Mouse (Mus musculus): ENCODE results near the gene Timm9. TPM values are rescaled to one million over a fixed set of nuclear protein-coding genes. Genes with fewer than 3 reads are reported as not detected.

Timm9 gene
- 10 to 100 TPM; 71.5 to 72.2 TPM for total RNA-seq (2021)
- long read RNA-seq, transcript Timm9-207 (5 exons, 718 nt), result major isoform, 31 of 61 reads
- long read RNA-seq, transcript Timm9-201 (4 exons, 794 nt), result minor isoform, 6 of 61 reads
- long read RNA-seq, transcript Timm9-211 (1 exons, 1,098 nt), result minor isoform, 6 of 61 reads
- long read RNA-seq, partial matches to known transcripts, result 2 of 61 reads
- long read RNA-seq, other reads (novel, unspliced or antisense), result 14 of 61 reads

DNA sequence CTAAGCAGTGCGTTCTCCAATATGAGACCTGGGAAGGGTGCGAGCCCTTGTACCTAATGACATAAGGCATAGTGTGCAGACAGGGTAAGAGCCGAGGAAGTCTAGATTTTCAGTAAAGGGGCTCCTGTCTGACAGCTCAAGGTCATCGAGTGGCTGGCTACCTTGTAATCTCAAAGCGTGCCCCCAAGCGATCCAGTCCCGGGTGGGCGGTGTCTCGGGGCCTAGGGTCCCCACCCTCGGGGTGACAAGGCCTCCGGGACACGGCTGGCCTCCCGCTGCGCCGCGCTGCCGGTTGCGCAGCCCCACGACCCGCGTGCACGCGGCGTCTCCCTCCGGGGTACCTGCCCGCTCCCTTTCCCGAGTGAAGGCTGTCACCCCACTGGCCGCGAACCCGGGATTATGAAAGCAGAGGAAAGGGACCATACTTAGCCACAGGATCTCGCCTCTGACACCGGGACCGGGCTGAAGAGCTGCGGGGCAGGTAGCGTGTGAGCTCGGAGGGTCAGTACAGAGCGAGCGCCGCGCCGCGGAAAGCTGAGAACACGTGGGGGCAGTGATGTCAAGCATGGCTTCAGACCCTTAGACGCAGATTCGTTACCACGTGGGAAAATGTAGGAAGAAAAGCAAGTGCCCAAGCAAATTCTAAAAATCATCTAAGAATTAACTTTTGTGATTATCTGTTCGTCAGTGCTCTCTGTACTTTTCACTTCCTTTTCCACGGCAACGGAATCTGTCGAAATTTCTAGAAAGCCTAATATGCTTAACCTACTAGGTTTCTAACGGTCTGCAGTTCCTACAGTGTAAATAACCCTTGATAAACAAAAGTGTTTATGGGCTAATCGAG, at the start of gene Timm9, which contains the start of gene 2700049A03Rik:
Gene Timm9 (minus strand): TSS at position 555 of the 844 bp plus-strand sequence.
Gene 2700049A03Rik (plus strand): TSS at position 719 of the 844 bp plus-strand sequence.
- peak; percentile 74 to 83 for DNase-seq (ENCODE audit: low spot score in 2 of 2)

DNA sequence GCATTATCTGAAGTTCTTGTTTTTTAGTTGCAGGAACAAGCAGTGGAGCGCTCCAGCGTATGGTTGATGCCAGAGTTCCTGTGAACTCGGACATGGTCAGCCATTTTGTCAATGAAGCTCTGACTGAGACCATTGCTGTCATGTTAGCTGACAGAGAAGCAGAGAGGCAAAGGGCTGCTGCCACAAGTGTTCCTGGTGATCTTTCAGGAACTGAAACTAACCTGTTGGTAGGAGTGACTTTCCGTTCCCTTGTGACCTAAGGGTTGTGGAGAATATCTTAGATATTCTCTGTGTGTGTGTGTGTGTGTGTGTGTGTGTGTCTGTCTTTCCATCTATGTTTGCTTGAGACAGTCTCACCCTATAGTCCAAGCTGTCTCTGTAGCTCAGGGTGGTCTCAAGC, 47.9 kb upstream of the Timm9 start:
- no peak for DNase-seq (ENCODE audit: low spot score in 2 of 2)

DNA sequence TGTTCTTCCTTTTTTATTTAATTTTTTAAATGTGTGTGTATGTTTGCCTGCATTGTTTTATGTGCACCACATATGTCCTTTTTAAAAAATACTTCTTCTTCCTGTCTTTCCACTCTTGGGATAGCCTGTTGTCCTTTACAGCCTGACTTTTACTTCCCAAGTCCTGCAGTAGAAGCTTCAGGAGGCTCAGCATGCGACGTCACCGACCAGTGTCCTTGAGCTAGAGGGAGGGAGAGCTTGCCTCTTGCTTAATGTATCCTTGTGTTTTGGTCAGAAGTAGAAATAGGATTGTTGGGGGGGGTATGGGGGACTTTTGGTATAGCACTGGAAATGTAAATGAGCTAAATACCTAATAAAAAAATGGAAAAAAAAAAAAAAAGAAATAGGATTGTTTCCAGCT, 47.3 kb upstream of the Timm9 start:
- DNase-seq (ENCODE audit: low spot score in 2 of 2), result no peak

DNA sequence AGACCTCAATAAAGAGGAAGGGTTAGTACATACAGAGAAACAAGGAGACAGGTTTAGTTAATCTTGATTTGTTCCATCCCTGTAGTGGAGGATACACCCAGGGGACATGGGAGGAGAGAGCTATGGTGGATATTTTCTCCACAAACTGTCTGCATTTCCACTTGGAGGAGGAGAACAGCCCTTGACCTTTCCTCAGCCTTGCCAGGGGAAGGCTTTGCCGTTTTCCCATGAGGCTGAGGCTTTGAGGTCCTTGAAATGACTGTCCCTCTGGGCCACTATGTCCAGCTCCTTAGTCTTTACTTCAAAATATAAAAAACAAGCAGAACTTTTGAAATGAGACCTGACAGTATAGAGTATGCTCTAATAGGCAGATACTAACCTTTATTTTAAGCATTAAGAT, 33.4 kb upstream of the Timm9 start:
- no peak for DNase-seq (ENCODE audit: low spot score in 2 of 2)

DNA sequence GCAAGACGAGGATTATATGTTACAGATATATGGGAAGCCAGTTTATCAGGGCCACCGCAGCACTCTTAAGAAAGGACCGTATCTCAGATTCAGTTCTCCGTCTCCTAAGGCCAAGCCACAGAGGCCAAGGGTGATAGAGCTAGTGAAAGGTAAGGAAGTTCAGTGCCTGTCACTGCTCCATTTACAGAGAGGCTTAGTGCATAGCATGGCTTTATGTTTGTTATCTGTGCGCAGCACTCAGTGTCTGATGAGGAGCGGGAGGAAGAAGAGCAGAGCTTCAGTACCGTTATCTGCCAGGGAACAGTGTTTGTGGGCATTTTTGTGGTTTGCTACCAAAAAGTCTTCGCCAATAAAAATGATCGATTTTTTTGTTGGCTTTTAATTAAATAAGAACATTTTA, 27.9 kb upstream of the Timm9 start:
- DNase-seq (ENCODE audit: low spot score in 2 of 2), result no peak

DNA sequence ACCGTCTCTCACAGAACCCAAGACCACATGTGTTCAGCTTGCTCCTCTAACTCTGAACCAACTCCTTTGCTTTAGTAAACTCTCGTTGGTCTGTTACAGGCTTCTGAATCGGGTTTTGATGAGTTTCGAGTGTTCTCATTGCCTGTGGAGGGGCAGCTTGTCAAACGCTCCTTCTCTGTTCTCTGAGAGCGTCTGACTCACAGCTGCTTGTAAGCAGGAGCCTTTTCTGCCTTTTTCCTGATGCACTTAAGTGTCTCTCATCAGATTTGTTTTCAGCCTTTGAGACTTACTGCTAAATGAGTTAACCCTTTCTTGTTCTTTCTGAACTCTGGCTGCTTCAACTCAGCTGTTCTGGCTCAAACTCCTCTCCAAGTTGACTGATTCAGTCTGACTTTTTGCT, 21.5 kb upstream of the Timm9 start:
- no peak for DNase-seq (ENCODE audit: low spot score in 2 of 2)

DNA sequence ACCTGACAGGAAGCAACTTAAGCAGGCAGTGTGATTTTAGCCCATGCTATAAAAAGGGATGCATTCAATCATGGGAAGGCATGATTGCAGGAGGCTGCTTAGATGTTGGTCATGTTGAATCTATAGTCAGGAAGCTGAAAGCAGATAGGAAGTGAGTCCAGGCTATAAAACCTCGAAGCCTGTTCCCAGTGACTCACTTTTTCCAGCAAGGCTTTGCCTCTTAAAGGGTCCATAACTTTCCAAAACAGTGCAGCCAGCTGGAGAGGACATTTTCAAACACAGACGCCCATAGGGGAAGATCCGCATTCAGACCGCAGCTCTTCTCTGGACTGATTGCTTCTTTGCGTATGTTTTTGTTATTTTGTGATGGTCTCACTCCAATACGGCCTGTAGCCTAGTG, 18.5 kb upstream of the Timm9 start:
- no peak for DNase-seq (ENCODE audit: low spot score in 2 of 2)

DNA sequence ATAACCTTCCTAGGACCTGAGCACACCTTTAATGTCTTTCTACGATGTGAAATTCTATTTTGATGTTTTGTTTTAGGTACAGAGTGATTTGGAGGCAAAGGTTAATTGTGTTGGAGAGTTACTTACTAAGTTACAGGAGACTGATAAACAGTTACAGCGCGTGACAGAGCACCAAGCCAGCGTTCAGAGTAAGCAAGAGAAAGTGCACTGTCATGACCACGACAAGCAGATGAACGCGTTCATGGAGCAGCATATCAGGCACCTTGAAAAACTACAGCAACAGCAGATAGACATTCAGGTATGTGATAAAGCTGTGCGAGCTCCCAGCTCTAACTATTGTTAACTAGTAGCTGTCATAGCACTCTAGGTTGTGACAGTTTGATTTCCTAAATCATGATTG, 13.7 kb upstream of the Timm9 start:
- no peak for DNase-seq (ENCODE audit: low spot score in 2 of 2)

DNA sequence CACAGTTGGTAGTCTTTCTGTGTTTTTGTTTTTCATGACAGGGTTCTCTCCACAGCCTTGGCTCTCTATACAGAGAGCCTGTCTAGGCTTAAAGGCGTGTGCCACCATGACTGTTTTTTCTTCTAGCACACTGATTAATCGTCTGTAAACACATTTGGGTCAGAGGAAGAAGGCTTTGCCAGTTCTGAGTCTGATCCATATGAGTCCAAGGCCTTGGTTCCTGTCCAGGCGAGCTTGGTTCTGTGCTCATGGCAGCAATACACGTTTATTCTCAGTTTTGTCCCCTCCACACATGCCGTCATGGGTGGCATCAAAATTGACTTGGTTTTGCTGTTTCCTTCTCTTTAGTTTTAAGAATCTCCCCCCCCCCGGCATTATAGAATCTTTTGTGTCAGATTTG, 13.0 kb upstream of the Timm9 start:
- no peak for DNase-seq (ENCODE audit: low spot score in 2 of 2)

DNA sequence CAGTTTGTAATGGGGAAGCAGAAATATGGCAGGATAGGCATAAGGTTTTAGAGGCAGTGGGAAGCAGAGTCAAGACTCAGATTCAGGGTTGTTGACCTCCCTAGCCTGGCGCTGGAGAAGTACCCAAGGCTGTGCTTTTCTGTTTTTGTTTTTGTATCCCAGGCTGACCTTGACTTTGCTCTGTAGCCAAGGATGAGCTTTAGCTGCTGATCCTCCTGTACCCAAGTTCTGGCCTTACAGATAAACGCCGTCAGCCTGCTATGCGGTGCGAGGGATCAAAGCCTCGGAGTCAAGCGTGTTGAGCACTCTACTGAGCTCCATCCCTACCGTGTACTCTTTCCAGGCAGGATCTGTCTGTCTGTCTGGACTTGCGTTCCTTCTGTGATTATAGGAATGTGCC, 12.3 kb upstream of the Timm9 start:
- DNase-seq (ENCODE audit: low spot score in 2 of 2), result no peak

DNA sequence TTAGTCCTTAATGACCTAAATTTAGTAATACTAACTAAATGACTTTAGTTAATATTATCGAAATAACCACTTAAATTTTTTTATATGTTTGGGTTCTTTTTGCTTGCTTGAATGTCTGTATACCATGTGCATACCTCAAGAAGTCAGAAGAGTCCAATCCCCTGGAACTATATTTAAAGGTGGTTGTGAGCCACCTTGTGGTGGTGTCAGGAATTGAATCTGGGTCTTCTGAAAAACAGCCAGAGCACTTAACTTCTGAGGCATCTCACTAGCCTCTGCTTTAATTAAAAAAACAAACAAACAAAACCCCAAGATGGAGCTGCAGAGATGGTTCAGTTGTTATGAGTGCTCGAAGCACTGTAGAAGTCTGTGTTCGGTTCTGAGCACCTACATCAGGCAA, 11.2 kb upstream of the Timm9 start:
- DNase-seq (ENCODE audit: low spot score in 2 of 2), result peak; percentile 30 to 61

DNA sequence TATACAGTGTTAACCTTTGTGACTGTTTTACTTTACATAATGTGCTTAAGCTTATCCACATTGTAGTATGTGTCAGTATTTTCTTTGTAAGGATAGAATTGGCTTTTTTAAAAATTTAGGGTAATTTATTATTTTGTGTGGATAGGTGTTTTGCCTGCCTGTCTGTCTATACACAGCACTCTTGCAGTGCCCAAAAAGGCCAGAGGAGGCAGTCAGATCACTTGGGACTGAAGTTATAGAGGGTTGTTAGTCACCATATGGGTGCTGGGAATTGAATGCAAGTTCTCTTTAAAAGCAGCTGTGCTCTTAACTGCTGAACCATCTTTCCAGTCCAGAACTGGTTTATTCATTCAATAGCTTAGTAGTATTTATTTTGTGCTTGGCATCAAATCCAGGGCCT, 4.7 kb upstream of the Timm9 start:
- DNase-seq (ENCODE audit: low spot score in 2 of 2), result no peak

DNA sequence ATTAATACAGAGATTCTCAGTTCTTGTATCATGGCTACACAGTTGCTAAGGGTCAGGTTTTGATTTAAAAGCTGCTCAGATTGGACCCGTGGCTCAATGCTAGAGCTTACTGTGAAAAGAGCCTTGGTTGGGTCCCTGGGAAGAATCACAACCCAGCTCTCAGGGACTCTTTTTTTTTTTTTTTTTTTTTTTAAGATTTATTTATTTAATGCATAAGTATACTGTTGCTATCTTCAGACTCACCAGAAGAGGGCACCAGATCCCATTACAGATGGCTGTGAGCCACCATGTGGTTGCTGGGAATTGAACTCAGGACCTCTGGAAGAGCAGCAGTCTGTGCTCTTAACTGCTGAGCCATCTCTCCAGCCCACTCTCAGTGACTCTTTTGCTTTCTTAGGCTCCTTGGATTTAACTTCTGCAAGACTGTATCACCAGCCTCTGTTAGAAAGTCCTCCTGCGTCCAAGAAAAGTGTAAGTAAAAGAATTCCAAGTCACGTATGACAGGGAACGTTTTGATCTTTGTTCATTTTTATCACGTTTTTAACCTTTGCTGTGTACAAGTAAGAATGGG, 2.9 kb upstream of the Timm9 start:
- no peak for DNase-seq (ENCODE audit: low spot score in 2 of 2)

DNA sequence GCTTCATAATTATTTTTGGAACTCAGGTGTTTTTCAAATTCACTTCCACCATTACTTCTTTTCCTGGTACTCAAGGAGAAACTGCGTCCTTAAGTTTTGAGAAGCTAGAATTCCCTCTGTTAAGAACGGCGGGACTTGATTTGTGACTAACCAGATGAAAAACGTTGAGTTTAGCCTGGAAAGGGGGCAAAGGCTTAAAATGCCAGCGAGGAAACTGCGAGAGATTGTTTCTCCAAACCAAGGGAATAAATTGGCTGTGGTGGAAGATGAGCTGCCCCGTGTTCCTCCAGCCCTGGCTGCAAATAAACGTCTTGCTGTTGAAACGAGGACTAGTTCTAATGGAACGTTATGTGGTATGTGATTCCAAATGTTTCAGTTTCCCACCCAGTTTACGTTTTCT, 1.2 kb upstream of the Timm9 start:
- no peak for DNase-seq (ENCODE audit: low spot score in 2 of 2)

DNA sequence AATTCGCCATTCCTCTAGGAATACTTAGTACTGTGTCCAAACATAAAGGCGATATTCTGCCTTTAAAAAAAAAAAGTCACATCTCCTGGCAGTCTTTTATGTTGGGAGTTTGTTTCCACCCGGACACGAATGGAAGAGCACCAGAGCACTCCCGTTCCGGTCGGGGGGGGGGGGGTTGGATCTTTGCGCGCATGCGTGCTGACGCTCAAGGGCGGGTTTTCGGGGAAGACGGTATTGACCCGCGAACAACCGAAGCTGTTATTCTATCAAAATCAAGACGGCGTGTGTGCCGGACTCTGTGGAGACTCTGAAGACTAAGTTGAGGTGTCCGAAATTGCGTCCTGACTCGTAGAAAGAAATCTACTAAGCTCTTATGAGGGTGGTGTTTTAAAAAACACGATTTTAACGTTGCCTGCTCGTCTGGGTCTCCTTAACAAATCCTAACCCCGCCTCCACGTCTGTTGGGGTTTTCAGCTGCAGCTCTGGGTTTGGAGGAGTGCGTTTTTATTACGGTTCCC, 549 bp upstream of the Timm9 start:
- DNase-seq (ENCODE audit: low spot score in 2 of 2), result peak; percentile 78 to 83

DNA sequence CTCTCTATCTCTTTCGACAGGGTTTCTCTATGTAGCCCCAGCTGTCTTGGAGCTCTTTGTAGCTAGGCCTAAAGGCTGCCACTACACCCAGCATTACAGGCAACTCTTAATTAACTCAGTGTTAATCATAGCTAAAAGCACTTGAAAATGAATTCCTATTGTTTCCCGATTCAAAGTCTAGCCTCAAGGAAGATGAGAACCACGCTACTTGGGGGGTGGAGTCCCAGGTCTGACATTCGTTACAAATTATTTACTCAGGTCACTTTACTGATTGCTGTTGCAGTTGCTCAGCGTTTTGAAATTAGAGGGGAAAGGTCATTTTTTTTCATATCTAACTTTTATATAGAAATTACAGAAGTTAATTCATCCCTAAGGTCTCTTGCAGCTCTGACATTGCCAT, 903 bp downstream of the Timm9 start:
- no peak for DNase-seq (ENCODE audit: low spot score in 2 of 2)

DNA sequence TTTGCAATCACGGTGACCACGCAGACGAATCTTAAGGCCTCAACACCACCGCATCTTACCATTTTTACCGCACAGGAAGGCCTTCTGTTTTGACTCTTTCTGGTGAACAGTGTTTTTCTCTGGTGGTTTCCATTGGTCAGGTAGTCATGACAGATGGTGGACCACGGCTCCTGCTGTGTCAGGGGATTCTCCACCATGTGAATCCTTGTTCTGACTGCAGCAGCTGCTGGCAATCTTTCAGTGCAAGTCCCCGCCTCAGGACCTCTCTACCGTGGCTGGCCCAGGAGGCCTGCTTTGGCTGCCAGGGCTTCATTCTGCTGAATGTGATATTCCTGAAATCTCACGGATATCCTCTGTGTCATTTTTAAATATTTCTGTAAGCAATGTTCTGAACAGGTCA, 13.2 kb downstream of the Timm9 start:
- no peak for DNase-seq (ENCODE audit: low spot score in 2 of 2)

DNA sequence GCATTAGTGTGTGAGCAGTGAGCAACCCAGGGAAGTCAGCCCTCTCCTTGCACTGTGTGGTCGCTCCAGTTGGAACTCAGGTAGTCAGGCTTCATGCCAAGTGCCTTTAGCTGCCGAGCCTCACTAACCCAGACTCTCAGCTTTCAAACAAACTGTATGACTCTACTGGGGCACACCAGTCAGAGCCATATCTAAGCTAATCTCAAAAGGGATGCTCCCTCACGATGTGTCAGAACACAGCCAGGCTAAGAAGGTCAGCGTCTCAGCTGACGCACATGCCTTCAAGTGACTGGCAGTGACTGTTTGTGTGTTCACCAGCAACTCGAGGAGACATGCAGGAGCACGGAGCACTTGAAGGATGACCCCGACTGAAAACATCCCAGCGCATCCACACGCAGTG, 13.8 kb downstream of the Timm9 start:
- DNase-seq (ENCODE audit: low spot score in 2 of 2), result no peak

DNA sequence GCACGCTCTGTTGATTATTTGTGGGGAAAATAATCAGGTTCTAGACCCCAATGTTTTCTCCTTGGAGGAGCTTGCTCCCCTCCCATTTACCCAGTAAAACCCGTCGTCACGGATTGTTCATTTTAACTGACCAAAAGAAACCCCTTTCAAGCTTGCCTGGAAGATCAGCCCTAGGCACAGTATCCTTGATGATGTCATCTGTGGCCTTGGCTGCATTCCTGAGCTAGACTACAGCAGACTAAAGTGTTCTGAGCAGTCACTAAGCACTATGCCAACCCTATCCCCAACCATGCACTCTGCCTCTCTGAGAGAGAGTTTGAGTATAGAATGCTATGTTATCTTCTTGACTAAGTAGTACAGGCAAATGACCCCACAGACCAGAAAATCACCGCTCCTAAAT, 20.1 kb downstream of the Timm9 start:
- DNase-seq (ENCODE audit: low spot score in 2 of 2), result no peak

DNA sequence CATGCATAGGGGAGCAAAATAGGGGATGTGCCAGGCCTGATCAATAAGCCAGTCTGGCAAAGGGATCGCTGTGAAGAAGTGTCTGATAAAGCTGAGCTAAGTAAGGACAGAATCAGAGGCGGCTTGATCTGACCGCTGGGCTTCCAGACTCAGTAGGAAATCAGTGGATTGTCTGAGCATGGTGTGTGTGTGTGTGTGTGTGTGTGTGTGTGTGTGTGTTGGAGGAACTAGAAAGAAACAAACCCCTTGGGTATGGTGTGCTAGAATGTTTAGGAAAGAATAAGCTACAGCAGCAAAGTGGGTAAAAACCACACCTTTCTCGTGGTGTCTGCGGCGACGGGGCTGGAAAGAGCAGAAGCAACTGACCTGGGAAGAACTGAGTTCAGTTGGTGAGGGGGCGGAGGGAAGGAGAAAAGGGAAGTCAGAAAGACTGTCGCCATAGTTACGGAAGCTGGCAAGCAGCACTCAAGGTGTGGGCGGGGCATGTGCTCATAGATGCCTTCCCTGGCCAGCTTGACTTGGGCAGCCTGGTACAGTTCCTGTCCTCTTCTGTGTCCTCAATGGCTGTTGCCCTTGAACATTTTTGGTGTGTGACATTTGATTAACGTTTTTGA, 22.7 kb downstream of the Timm9 start:
- peak; percentile 34 to 45 for DNase-seq (ENCODE audit: low spot score in 2 of 2)

DNA sequence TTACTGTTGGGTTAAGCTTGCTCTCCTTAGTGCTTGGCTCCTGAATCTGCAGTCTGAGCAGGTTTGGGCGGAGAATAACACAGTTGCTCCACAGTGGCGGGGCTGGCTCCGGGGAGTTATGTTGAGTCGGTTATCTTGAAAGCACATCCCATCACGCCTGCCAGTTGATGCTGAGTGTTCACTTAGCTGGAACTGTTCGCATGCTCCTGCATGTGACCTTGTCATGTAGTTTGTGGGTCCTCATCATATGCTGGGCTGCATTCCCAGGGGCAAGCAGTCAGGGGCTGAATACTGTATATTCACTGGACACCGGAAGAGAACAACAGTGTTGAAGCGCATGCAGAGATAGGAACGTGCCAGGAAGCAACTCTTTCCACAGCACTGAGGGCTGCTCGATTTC, 23.4 kb downstream of the Timm9 start:
- no peak for DNase-seq (ENCODE audit: low spot score in 2 of 2)

DNA sequence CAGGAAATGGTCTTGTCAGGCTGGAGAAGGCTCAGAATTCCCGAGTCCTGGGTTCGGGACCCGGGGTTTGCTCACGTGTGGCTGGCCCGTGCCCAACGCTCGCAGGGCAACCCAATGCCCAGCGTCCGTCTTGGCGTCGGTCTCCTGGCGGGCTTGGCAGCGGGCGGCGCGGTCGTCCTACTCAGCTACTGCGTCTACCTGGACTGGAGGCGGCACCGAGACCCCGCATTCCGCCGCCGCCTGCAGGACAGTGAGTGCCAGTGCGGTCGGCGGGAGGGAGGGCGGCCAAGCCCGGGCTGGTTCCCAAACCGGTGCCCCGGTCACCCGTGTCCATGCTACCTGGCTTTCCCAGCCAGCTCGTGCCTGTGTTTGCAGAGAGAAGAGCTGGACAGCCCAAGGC, 25.2 kb downstream of the Timm9 start, which contains the start of gene Tomm20l:
Gene Tomm20l (plus strand): TSS at position 98 of the 400 bp plus-strand sequence.
- DNase-seq (ENCODE audit: low spot score in 2 of 2), result no peak

Measured in layer of hippocampus, postnatal 10 days (tissue).